Mouse (Mus musculus) adrenal gland, adult (tissue): ENCODE data around the gene Gm21988.

ENCODE experiments used
- DNase-seq, 2 experiments: peaks; one replicate each; pipeline ENCODE4 v3.0.0; 2022 to 2023; ENCODE audit warnings: low spot score in 1 of 2; ENCODE audit not compliant: inconsistent age in 2 of 2

Gene Gm21988

DNA sequence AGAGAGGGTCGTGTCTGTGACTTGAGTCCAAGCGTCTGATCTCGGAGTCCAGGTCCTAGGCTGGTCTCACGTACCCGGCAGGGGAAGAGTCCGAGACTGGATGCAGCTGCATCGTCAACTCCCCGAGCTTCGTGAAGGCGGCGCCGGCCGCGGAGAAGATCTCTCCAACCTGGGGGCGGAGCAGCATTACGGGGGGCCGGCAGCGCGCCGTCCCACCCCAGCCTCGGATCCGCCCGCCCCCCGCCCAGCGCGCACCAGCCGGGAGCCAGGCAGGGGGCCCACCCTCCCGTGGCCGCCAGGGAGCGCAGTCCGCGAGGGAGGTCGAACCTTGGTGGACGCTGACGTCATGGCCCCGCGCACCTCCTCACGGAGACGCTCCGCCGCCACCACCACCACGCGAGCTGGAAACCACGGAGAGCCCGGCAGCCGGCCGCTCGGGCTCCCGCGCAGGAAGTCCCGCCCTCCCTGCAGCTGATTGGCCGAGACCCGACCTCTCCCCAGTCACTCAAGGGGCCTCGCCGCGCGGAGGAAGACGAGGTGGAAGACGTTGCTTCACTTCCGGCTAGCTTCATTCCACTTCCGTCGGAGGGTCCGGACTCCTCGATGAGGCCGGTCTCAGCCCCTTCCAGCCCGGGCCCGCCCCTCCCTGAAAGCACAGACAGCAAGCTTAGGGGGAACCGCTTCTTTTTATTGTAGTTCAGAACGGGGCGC lies 2.0 kb downstream of the Gm21988 start, which contains the start of gene 0610010K14Rik:
Gene 0610010K14Rik, minus strand, starts transcription at position 458 of the 711 bp plus-strand sequence.
- DNase-seq: peak; percentile 99

DNA sequence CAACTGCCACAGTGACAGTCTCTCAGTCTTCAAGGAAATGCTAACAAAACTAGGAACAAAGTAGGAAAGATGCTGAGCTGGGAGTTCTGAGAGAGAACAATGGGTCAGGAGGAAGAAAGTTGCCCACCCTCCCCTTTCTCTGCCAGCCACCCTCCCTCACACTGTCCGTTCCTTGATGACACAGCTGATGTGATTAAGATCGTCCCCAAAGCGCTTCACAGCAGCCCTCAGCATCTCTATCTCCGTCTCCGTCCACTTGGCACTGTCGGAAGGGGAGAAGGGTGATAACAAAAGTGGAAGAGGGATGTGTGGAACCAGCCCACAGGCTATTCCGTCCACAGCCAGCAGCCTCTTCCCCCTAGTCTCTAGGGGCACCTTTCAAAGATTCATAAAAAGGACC lies 2.9 kb downstream of the Gm21988 start:
- DNase-seq: peak; percentile 29 to 62

DNA sequence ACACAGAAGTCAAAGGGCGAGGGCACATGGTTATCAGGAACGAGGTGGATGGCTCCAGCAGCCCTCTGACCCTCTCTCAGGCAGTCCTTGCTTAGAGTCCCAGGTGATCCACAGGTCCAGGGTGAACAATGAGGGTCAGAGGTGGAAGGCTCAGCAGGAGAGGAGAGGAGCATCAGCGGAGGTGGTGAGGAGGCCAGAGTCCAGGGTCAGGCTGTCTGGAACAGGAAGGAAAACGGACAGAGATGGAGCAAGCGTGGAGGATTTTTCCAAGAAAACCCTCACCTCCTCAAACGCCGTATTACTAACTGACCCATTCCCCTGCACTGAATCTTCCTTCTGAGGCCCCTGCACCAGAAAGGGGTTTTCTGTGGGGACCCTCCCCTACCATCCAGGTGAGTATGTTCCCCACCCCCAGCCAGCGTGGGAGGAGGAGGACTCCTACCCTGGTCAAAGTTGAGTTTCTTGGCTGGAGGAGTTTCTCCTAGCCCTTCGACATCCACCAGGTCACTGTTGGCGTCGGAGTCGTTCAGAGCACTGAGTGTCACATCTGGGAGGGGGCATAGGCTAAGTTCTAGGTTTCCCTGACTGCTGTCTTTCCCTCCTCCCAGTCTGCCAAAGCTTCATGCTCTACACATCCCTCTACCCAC lies 4.3 kb downstream of the Gm21988 start:
- DNase-seq: no peak

DNA sequence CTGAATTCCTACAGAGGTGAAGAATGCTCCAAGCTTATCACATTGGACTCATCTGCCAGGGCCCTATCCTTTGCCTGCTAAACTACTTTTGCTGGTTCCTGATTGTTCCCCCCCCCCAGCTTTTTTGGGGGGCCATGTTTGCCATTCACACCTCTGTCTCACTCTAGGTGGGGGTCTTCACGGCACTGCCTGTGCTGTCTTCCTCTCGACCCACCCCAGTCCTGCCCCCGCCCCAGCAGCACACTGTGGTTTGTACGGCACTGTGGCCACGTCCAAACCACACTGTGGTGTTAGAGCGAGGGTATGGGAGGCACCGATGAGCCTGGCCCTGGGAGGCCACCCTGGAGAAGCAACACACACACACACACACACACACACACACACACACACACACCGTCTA lies 5.1 kb downstream of the Gm21988 start:
- DNase-seq: no peak

DNA sequence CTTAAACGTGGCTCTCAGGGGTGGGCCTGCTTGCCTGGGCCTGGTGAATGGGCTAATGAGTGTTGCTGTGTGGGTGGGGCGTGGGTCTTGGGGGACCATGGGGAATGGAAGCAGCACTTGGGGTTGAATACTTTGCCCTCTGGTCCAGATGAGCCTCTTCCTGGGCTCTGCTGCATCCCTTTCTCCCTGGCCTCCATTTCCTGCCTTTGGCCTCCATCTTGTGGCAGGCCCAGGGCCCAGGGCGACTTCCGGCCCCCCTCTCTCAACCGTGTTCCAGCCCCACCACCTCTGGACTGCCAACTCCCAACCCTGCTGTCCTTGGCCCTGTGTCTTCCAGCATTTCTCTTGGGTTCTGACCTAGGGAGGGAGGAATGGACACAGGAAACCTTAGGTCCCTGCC lies 5.6 kb downstream of the Gm21988 start:
- DNase-seq: no peak

GRCm38 (mm10) chr11:70233016-70233415 lies 6.6 kb downstream of the Gm21988 start:
- peak in 1 of 2 experiments; percentile 26 for DNase-seq

DNA sequence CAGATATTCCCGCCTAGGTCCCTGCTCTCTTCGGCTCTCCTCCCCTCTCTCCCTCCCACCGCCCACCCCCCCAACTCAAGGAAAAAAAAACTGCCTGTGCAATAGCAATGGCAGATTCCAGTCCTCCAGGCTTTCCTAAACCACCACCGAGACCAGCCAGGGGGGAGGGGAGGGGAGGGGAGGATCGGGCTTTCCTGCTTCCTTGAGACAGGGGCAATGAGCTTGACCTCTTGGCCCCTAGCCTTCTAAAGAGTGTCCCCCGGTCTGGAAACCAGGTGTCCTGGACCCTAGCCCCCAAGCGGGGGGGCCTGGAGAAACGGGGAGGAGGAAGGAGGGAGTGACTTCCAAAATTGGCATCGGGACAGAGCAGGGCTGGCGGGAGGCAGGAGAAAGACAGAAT lies 7.1 kb downstream of the Gm21988 start:
- peak; percentile 35 to 80 for DNase-seq

DNA sequence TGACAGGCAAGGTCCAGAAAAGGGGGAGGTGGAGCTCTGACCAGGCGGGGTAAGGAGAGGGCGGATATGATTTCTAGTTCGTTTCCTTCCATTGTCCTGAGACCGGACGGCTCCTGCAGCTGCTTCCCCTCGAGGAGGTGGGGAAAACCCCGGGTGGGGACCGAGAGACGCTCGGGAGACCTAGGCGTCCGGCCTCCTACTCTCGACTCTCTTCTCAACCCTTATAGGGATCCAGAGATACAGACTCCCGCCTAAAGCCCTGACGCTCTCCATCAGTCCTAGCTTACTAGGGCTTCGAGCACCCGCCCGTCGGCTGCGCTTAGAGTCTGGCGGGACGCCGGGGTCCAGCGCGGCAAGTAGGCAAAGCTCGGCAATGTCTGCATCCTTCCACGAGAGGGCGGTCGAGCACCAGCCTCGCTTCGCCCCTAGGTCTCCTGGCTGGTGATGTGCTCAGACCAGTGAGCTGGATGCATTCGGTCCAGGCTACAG lies 9.3 kb downstream of the Gm21988 start:
- peak; percentile 83 to 93 for DNase-seq

DNA sequence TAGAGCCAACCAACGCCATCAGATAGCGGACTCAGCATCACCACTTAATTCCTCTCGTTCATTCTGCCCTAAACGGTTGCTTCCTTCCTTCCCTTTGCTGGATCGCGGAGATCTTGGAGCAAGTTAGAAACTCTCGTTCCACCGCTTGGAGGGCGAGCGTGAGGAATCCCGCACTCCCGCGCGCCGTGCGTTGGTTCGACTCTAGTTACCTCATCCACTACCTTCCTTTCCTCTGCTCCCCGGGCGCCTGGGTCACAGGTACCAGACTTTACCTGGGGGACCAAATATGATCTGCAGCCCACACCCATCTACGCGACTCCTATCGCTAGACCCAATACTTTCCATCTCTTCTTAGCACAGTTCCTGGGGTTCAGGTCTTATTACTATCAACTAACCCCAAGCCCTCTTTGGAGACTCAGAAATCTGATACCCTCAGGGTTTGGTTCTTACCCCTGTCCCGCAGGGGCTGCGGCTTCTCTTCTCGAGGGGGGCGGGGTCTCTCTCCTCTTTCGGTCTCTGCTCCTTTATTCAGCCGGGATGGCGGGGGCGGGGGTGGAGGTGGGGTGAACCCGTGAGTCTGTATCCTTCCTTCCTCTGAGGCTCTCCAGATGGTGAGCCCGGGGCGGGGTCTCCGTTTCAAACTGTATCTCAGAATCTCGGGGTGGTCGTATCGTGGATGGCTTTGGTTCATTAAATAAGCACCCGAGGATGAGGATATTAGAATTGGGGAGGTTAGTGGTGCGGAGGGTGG lies 10.2 kb downstream of the Gm21988 start, which contains the start of gene Bcl6b:
Gene Bcl6b, minus strand, starts transcription at position 539 of the 751 bp plus-strand sequence.
- peak; percentile 30 to 61 for DNase-seq

GRCm38 (mm10) chr11:70228828-70229227 lies 10.8 kb downstream of the Gm21988 start:
- peak; percentile 88 to 94 for DNase-seq

DNA sequence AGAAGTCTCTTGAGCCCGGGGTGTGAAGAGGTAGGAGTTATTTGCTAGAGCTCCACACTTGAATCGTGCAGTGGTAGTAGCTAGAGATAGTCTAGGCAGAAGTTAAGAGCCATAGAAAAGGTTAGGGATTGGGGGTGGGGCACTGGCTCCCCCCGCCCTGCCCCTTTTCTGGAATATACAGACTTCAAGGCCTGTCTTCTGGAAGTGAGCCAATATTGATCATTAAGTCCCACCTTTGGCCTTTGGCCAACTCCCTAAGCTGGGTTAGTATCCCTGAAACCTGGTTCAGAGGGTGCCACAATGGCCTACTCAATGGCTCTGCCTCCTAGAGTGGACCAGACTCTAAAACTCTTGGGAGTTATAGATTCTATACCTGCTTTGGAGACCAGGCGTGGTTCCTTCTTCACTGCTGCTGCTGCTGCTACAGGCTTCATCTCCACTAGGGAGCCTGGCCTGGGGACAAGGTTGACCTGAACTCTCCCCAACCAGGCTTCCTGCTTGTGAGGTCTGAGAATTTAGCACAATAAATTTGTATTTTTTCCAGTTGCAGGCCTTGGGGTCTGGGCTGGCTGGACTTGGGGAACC lies 11.9 kb downstream of the Gm21988 start:
- DNase-seq: peak in 1 of 2 experiments; percentile 48

GRCm38 (mm10) chr11:70227126-70227525 lies 12.5 kb downstream of the Gm21988 start:
- DNase-seq: no peak

DNA sequence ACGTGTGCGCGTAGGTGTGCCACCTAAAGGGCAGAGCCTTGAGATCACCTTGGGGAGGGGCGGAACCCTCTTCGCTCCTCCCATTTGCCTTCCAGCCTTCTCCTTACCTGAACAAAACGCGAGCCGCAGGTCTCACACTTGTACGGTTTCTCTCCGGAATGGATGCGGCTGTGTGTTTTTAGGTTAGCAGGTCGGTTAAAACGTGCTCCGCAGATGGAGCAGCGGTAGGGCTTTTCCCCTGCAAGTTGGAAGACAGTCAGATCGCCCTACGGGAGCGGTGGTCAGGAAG lies 13.1 kb downstream of the Gm21988 start:
- DNase-seq: no peak

DNA sequence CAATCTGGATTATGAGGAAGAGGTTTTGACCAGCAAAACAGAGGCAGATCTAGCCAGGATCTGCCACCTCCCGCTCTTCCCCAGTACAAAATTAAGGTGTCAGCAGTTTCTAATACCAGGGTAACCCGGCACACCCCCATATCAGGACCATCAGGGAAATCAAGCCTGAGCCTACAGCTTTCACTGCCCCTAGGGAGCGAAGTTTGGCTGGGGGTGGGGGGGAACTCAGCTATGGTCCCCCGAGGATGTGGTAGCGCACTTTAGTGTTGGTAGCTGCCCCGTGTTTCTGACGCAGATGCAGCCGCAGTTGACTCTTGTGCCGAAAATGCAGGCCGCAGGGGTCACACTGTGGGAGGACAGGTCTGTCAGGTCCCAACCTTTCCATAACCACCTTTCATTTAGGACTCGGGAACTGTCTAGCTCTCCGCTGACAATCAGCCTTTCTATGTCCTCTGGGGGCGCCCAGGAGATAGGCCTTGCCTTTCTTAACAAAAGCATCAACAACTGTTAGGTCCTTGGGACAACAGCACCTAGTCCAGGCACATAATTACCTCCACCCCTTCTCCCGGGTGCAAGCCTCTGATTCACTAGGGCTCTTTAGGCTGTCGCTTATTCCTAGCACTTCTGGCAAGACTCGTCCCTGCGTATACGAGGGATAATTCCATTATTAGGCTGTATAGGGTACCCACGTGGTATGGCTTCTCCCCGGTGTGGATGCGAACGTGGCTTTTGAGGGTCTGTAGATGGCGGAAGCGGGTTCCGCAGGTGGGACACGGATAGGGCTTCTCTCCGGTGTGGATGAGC lies 13.6 kb downstream of the Gm21988 start:
- DNase-seq: peak in 1 of 2 experiments; percentile 38

DNA sequence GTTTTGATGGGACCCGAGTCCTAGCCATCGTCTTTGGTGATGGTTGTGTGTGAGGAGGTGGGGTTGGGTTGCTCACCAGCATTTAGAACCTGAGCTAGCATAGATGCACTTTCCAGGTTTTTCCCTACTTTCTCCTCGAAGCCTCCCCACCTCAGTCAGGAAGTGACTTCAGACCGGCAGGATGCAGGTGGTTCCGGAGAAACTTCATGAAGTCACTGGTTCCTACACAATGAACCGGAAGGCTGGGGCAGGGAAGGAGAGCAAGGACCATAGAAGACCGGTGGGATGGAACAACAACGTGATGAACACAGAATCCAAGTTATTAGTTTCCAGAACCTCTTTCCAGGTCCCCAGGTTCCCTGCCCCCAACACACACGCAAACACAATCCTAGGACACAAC lies 15.9 kb downstream of the Gm21988 start:
- DNase-seq: peak; percentile 42 to 67

- DNase-seq: peak; percentile 33 to 77
These were observed 17.8 kb downstream of the Gm21988 start for GRCm38 (mm10) chr11:70221603-70222500.

DNA sequence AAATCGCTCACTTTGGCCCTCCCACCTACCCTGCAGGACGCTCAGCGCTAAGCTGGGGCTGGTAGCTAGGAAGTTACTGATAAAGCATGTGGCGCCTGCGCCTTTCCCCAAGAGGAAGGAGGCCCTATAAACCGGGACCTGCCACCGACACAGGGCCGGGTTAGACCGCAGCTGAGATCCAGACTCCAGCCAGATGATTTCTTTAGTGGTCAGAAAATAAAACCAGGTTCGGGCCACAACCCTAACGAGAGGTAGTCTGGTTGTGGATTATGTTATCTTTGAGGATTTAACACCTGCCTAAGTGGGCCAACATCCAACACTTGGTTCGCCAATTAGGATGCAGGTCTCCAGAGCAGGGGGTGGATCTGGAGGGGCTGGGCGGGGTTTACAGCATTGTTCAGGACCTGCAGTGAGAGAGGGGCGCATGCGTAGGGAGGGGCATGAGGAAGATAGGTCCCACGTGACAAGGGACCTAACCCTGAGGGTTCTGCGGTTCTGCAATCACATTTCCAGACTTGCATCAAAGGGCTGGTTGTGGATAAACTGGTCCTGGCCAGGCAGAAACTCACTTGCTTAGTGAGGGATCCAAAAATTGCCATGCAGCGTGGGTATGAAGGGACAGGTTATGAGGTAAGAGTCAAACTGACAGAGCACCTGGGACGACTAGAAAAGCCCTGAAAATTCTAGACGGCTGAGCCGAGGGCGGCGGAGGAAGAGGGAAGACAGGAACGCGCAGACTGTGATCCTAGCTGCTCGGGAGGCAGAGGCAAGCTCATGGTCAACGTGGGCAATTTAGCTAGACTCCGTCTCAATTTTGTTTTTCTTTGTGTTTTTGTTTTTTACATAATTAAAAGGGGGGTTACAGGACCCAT lies 18.7 kb downstream of the Gm21988 start, which contains the start of gene Slc16a13:
Gene Slc16a13, minus strand, starts transcription at position 334 of the 872 bp plus-strand sequence.
- peak; percentile 96 to 98 for DNase-seq

DNA sequence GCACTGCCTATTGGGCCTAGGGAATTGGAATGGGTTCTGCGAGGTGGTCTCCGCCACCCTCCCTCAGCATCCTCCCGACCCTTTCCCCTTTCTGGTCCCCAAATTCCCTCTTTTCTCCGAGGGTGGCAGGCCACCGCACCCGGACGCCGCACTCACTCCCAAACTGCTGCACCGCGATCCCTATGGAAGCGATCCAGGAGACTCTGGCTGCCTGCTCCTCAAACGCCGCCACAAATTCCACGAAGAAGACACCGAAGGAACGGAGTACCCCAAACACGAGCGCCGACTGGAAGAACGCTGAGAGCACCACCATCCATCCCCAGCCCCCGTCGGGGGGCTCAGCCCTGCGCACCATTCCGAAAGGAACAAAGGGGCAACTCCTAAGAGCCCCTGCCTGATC lies 19.3 kb downstream of the Gm21988 start:
- DNase-seq: no peak
